Mouse (Mus musculus) heart, adult 2 months (tissue): ENCODE results near the gene Vezf1.

Source experiments
- CTCF ChIP-seq: fragments of 200-600 bp; IDR thresholded peaks from 2 replicates; pipeline ENCODE4 v1.8.1; 2022; ENCODE audit warnings: antibody characterized with exemption, mild to moderate bottlenecking, moderate library complexity
- EP300 ChIP-seq: fragments of 200-500 bp; IDR thresholded peaks from 2 replicates; pipeline ENCODE4 v1.6.1; 2011; ENCODE audit warnings: low read depth, low read length, control low read depth; ENCODE audit not compliant: insufficient read depth
- POLR2A ChIP-seq: fragments of 200-500 bp; IDR thresholded peaks from 2 replicates; pipeline ENCODE4 v1.6.1; 2011; ENCODE audit warnings: mild to moderate bottlenecking, low read depth, low read length, control low read depth; ENCODE audit not compliant: insufficient read depth

GRCm38 (mm10) chr11:88049732-88050131 is 18.3 kb upstream of the Vezf1 start:
- TF ChIP-seq CTCF (no peak), EP300 (no peak), POLR2A (no peak)
